Mouse (Mus musculus) kidney, adult 2 months (tissue): ENCODE results near the gene Cebpb.

Experiments used
- CTCF ChIP-seq: fragments of 200-500 bp; conservative IDR thresholded peaks from 2 replicates; pipeline ENCODE4 v1.5.1; 2011; ENCODE audit warnings: low read depth, mild to moderate bottlenecking, control low read depth, low read length, moderate library complexity, mixed read lengths; ENCODE audit not compliant: insufficient read depth, insufficient read length
- POLR2A ChIP-seq: fragments of 200-500 bp; IDR thresholded peaks from one replicate; pipeline ENCODE4 v1.6.1; 2011; ENCODE audit warnings: low read depth, low read length, control low read depth

DNA sequence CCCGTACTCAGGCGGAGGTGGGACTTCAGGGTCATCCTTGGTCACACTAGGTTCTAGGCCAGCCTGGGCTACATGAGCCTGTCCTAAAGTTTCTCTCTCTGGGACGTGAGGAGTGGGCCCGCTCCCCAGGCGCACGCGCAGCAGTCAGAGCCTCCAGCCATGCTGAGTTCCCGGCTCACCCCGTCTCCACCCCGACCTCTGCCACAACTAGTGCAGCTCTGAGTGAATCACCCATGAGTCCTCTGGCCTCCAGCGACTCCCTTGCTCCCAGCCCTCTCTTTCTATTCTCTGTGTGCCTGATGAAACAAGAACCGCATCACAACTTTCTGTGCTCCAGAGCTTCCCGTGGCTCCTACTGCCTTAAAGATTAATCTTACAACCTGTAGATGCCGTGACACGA lies 19.7 kb downstream of the Cebpb start:
- TF ChIP-seq POLR2A, result no peak
- no peak for TF ChIP-seq CTCF
